Mouse (Mus musculus) forebrain, embryonic 10.5 days (tissue): ENCODE measurements around the gene Fbxw2. TPM values are rescaled to one million over a fixed set of nuclear protein-coding genes. Genes with fewer than 3 reads are reported as not detected.
"Not testable (repeated sequence)": the region's sequence is repeated elsewhere in the genome, so short reads cannot be mapped to it uniquely, and the experiment has no call there.

Experiments
- DNase-seq: peaks from one replicate; pipeline ENCODE4 v3.0.0-alpha.2; 2017; ENCODE audit warnings: low spot score; ENCODE audit errors: extremely low spot score
- H3K27ac ChIP-seq: fragments of 300-500 bp; sonication (generic); 2 replicates; pipeline ENCODE4 v1.5.1; 2016; ENCODE audit warnings: mild to moderate bottlenecking
- H3K27me3 ChIP-seq: fragments of 300-500 bp; sonication (generic); 2 replicates; pipeline ENCODE4 v1.6.1; 2016; ENCODE audit warnings: mild to moderate bottlenecking; ENCODE audit not compliant: poor library complexity, severe bottlenecking
- H3K36me3 ChIP-seq: fragments of 300-500 bp; sonication (generic); replicated peaks from 2 replicates; pipeline ENCODE4 v1.6.1; 2016; ENCODE audit warnings: mild to moderate bottlenecking, moderate library complexity
- H3K4me1 ChIP-seq: fragments of 300-500 bp; sonication (generic); 2 replicates; pipeline ENCODE4 v1.6.1; 2016
- H3K4me3 ChIP-seq: fragments of 300-500 bp; sonication (generic); 2 replicates; pipeline ENCODE4 v1.5.1; 2016; ENCODE audit warnings: mild to moderate bottlenecking, moderate library complexity
- H3K9me3 ChIP-seq: fragments of 300-500 bp; sonication (generic); 2 replicates; pipeline ENCODE4 v1.6.1; 2016; ENCODE audit warnings: mild to moderate bottlenecking, moderate library complexity
- WGBS: fragments of 180-500 bp; shearing (Covaris S2); methylation state at CpG from one replicate; pipeline ENCODE4 v1.1.7; 2016; 5-methylcytosine and 5-hydroxymethylcytosine counted together
- polyA plus RNA-seq: library from polyadenylated mRNA; unstranded; fragments of >200 nt; fragmentation: Nextera tagmentation; extraction: Ambion mirVana; gene quantifications from 2 replicates; pipeline ENCODE4 v1.2.1, GENCODE M21; 2016

The Fbxw2 gene
- polyA plus RNA-seq, result 78.7 and 80.9 TPM in 2 replicates

DNA sequence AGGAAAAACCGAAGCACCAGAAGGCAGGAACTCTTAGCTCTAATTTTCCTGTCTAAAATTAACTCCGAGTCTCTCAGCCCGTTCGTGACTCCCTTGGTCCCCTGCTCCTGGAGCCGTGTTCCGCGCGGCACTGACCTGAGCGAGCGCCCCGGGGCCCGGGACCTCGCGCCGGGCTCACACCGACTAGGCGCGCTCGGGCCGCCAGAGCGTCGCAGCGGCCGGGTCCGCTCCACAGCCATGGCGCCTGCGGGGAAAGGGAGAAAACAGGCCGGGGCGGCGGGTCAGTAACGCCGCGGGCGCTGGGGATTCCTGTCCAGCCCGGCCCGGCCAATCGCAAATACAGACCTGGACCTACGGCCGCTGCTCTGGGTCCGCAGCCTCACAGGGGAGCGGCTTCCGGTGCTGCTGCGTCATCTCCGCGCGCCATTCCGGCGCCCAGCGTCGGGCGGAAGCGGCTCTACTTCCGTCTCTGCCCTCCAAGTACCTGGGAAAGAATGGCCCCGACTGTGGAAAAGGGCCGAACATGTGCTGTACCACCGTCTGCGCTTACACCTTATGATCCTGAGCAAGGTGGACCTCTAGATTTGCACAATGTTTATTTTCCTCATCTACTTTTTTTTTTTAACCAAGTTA lies at the start of gene Fbxw2:
TSS of gene Fbxw2 (minus strand) at position 485 of the 633 bp plus-strand sequence.
- peak; percentile 92 for DNase-seq
- peaks cover 16% of the 10 kb centered on the region for H3K36me3 ChIP-seq
- H3K27me3 ChIP-seq, result no peaks in the 10 kb centered on the region
- H3K9me3 ChIP-seq, result peaks cover 15% of the 10 kb centered on the region; the same call in 1 of the 2 replicates
- H3K27ac ChIP-seq, result peak within 1 kb of the TSS; percentile 90
- H3K4me3 ChIP-seq, result peak within 1 kb of the TSS; percentile 90
- whole genome bisulfite sequencing, result under 1% methylated on average over 57 of the region's 57 CpGs
- peaks cover 22% of the 10 kb centered on the region for H3K4me1 ChIP-seq

DNA sequence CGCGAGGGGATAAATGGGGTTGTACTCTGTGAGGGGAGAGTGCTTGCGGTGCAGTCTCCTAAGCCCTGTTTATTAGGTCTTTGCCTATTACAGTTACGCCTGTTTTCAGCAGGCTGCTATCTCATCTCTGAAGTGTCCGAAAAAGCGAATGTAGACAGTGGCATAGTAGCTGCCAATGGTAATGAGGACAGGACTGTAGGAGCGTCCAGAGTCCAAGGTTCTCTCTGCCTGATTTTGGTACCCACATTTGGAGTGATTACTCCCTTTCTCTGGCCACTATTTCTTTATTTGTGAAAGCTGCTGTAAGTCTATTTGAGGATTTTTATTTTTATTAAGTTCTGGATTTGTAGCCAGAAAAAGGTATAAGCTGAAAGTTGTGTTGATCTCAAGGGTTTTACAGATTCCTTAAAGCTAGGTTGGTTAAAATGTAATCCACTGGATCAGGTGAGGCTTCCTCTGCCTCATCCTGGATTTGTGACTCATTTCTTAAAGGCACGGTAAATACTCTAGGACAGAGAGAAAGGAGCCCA lies 48.8 kb upstream of the Fbxw2 start, which contains the start of gene Psmd5:
TSS of gene Psmd5 (minus strand) at position 153 of the 530 bp plus-strand sequence.
- 12% methylated on average over 8 of the region's 8 CpGs for WGBS
- Histone ChIP-seq H3K27me3 (peaks cover 66% of the 10 kb centered on the region), H3K4me1 (peaks cover 32% of the 10 kb centered on the region), H3K9me3 (no peaks in the 10 kb centered on the region), H3K27ac (no peak within 1 kb of the TSS), H3K36me3 (no peaks in the 10 kb centered on the region), H3K4me3 (peak within 1 kb of the TSS; percentile 40)
- no peak for DNase-seq

DNA sequence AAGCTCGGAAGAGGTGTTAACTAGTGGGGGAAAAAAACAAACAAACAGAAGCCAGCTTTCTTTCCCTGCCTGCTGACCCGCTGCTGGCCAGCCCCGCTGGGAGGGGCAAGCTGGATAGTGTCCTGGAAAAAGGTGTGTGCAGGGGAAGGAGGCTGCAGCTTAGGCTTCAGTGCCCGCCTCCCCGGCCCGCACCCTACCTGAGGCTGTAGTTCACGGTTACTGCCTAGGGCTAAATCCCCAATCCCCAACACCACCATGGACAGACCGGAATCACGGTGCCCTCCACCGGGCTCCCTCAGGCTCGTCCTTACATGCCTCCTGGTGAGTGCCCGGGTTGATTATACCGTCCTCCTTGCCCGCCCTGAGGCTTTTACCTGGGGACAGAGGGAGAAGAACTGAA lies 48.2 kb upstream of the Fbxw2 start, which contains the start of gene Cutal:
TSS of gene Cutal (plus strand) at position 126 of the 400 bp plus-strand sequence.
- no peak within 1 kb of the TSS for H3K27ac ChIP-seq
- H3K4me1 ChIP-seq, result peaks cover 32% of the 10 kb centered on the region
- DNase-seq, result peak; percentile 20
- H3K27me3 ChIP-seq, result peaks cover 63% of the 10 kb centered on the region
- peak within 1 kb of the TSS; percentile 40 for H3K4me3 ChIP-seq
- WGBS, result 3% methylated on average over 14 of the region's 14 CpGs
- H3K36me3 ChIP-seq, result no peaks in the 10 kb centered on the region
- no peaks in the 10 kb centered on the region for H3K9me3 ChIP-seq

DNA sequence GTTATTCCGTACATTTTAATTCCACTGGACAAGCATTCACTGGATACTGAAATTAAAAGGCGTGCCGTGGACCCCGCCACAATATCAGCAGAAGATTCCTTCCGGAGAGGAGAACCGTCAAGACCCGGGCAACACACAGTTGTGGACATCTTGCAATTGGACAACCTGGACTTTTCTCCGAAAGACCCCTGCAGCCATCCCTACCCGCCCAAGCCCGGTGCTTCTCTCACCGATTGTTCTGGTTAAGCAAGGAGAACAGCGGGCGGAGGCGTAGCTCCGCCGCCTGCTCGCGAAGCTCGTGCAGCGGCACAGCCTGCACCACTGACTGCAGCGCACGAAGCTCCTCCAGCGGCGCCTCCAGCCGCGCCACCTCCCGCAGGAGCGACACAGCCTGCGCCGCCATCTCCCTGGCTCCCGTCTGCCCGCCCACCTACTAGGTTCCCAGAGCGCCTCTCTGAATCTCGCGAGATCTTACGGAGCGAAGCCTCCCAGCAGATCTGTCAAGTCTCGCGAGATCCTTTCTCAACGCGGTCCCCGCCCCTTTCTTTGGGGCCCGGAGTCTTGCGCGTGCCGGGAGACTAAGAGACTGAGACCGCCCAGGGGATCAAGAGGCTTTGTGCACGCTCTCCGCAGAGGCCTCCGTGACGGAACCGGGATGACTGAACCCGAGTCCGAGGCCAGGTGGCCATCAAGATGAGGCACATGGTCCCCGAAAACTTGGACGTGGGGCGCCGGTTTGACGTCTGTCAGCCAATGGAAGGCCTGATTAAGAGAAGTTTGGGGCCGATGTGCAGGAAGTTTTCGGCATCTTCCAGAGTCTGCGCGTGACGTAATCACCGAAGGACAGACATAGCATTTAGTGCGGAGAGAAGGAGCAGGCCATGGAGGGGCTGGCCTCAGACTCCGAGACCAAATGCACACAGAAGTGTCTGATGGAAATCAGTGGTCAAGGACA lies 44.7 kb upstream of the Fbxw2 start:
- under 1% methylated on average over 67 of the region's 67 CpGs for WGBS
- H3K27me3 ChIP-seq, result peaks cover 32% of the 10 kb centered on the region
- peak overlapping the region; percentile 97 for H3K27ac ChIP-seq
- H3K4me1 ChIP-seq, result peaks cover 30% of the 10 kb centered on the region
- peak; percentile 98 for DNase-seq
- H3K9me3 ChIP-seq, result no peaks in the 10 kb centered on the region
- H3K36me3 ChIP-seq, result peaks cover 16% of the 10 kb centered on the region
- peak overlapping the region; percentile 93 for H3K4me3 ChIP-seq

DNA sequence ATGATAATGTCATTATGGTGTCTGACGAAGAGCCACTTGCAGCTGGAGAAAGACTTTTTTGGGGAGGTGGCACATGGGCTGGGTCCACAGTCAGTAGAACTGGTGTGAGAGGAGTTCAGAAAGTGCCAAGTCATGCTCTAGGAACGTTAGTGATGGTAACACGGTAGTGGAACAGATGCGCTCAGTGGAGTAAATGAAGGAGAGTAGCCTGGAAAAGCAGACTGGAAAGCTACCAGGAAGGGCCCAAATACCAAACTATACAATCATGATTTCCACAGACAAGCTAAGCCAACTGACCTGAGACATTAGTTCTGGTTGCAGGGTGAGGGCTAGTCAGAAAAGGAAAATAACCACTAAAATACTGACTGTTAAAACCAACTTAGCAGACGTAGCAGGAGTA lies 43.6 kb upstream of the Fbxw2 start:
- H3K36me3 ChIP-seq, result peaks cover 28% of the 10 kb centered on the region
- H3K27me3 ChIP-seq, result peaks cover 25% of the 10 kb centered on the region
- H3K4me3 ChIP-seq, result peak overlapping the region; percentile 93
- 63% methylated on average over 5 of the region's 5 CpGs for WGBS
- no peaks in the 10 kb centered on the region for H3K9me3 ChIP-seq
- H3K27ac ChIP-seq, result peak overlapping the region; percentile 68; the same call in 1 of the 2 replicates
- DNase-seq, result no peak
- peaks cover 29% of the 10 kb centered on the region for H3K4me1 ChIP-seq

DNA sequence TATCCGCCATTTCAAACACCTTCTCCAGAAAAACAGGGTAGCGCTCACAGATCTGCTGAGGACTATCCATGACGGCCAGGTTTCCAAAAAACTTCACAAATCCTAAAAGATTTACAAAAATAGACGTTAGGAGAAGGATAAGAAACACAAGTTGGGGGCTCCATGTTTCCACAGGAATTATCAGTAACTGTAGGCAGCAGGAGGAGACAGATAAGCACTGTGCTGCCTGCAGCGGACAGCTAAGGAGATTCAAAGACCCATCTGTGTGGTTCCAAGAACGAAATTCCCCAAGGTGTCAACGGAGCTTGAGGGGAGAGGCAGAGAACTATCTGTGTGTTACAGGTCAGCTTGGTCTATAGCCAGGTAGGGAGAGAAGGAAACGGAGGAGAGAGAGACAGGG lies 31.6 kb upstream of the Fbxw2 start:
- H3K4me1 ChIP-seq, result no peaks in the 10 kb centered on the region
- WGBS, result 91% methylated on average over 8 of the region's 8 CpGs
- H3K27ac ChIP-seq, result no peak overlapping the region
- H3K27me3 ChIP-seq, result no peaks in the 10 kb centered on the region
- DNase-seq, result no peak
- H3K36me3 ChIP-seq, result peaks cover 96% of the 10 kb centered on the region
- H3K9me3 ChIP-seq, result no peaks in the 10 kb centered on the region
- H3K4me3 ChIP-seq, result no peak overlapping the region

DNA sequence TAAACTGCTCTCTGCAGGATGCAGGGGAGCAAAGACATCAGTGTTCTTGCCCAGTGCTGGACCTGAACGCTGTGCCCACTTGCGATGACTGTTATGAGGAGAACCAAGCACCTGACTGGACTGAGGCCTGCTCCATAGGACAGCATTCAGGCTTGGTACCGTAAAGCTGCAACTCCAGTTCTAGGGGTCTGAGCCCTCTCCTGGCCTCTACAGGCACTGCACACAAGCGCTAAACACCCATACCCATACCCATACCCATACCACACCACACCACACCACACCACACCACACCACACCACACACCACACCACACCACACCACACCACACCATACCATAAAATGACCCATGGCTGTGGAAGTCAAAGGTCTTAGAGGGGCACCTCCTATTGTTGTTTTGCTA lies 29.2 kb upstream of the Fbxw2 start:
- Histone ChIP-seq H3K36me3 (peaks cover 100% of the 10 kb centered on the region), H3K27ac (no peak overlapping the region), H3K27me3 (no peaks in the 10 kb centered on the region), H3K4me3 (no peak overlapping the region), H3K4me1 (no peaks in the 10 kb centered on the region), H3K9me3 (no peaks in the 10 kb centered on the region)
- DNase-seq, result no peak
- 95% methylated on average over 4 of the region's 4 CpGs for WGBS

DNA sequence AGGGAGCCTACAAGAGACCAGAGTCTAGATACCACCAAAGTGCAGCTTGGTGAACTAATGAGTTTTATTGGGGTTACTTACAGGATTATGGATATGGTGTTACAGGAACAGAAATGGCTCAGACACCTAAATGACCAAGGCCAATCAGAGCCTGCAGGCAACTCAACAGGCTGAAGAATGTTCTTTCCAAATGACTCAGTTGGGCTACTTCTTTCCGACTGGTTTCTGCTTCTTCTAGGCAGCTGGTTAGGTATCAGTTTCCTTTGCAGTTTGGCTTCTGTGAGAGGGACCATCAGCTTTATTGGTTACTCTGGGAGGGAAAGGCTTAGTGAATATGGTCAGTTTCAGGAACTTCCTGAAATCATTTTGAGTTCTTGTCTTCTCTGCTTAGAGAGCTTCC lies 21.6 kb upstream of the Fbxw2 start:
- DNase-seq, result no peak
- Histone ChIP-seq H3K4me1 (no peaks in the 10 kb centered on the region), H3K27ac (no peak overlapping the region), H3K36me3 (peaks cover 51% of the 10 kb centered on the region), H3K27me3 (no peaks in the 10 kb centered on the region), H3K9me3 (no peaks in the 10 kb centered on the region), H3K4me3 (no peak overlapping the region)
- WGBS, result 86% methylated on average over 1 of the region's 1 CpGs

DNA sequence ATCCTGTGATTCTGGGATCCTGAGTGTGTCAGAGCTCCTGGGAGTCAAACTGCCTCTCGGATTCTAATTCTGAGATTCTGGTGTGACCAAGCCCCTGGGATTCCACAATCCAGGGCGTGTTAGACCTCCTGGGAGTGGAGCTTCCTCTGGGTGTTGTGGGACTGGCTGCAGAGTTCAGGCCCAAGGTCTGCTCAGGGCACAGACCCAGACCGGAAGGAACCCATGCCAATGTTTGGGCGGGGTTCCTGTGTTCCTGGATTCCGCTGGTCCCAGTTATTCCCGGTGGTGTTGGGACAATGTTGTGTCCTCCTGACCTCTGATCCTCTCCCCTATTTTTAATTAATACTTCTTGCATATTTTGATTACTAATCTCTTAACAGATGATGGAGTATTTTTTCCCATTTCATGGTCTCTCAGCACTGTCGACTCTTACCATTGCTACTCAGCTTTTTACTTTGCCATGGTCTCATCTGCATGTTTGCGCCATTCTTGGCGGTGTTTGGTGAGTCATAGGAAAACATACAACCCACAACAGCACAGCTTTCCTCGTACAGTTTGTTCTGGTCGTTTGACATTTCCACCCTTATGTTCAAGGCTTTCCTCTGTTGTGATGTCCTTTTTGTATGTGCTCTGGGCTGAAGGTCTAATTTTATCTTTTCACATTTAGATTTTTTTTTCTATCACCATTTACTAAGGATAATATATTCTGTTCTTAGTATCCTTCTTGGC lies 17.3 kb upstream of the Fbxw2 start:
- 87% methylated on average over 11 of the region's 11 CpGs for WGBS
- Histone ChIP-seq H3K4me3 (no peak overlapping the region), H3K4me1 (no peaks in the 10 kb centered on the region), H3K36me3 (peaks cover 10% of the 10 kb centered on the region; the same call in 1 of the 2 replicates), H3K27ac (no peak overlapping the region), H3K27me3 (no peaks in the 10 kb centered on the region), H3K9me3 (no peaks in the 10 kb centered on the region)
- no peak for DNase-seq

DNA sequence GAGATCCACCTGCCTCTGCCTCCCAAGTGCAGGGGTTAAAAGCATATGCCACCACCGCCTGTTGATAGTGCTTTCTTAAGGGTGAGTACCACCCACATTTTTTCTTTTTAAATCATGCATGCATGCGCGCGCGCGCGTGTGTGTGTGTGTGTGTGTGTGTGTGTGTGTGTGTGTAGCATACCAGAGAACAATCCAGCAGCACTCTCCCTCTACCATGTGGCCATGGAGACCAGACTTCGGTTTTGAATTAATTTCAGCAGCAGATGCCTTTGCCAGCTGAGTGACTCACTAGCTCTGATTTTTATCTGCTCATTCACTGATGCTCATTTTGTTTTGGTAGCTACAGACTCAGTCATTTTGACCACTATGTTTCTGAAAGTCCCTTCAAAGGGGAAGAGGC lies 15.6 kb upstream of the Fbxw2 start:
- Histone ChIP-seq H3K36me3 (no peaks in the 10 kb centered on the region), H3K4me3 (no peak overlapping the region), H3K27me3 (no peaks in the 10 kb centered on the region), H3K4me1 (no peaks in the 10 kb centered on the region), H3K9me3 (no peaks in the 10 kb centered on the region), H3K27ac (no peak overlapping the region)
- no peak for DNase-seq
- WGBS, result 91% methylated on average over 8 of the region's 8 CpGs

DNA sequence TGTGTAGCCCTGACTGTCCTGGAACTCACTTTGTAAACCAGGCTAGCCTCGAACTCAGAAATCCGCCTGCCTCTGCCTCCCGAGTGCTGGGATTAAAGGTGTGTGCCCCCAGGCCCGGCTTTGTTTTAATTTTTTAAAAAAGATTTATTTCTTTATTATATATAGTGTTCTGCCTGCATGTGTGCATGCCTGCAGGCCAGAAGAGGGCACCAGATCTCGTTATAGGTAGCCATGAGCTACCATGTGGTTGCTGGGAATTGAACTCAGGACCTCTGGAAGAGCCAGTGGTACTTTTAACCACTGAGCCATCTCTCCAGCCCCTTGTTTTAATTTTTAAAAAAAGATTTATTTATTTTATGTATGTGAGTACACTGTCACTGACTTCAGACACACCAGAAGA lies 14.0 kb upstream of the Fbxw2 start:
- not testable (repeated sequence) for H3K27me3 ChIP-seq, DNase-seq, H3K4me3 ChIP-seq, H3K36me3 ChIP-seq, H3K27ac ChIP-seq, H3K4me1 ChIP-seq, H3K9me3 ChIP-seq
- WGBS, result 83% methylated on average over 5 of the region's 5 CpGs

DNA sequence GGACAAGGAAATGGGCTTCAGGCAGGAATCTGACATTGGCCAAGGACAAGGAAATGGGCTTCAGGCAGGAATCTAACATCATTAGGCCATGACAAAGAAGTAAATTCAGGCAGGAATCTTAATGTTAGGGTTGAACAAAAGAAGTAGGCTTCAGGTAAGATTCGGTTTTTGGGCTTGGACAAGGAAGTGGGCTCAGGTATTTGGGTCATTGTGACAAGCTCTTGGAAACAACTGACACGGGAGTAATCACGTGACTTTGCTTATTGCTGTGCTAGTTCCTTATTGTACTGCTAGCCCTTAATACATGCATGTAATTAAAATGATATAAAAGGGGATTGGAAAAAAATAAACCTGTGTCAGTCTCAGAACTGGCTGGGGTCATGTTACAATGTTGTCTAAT lies 9.6 kb upstream of the Fbxw2 start:
- no peak overlapping the region for H3K4me3 ChIP-seq
- H3K36me3 ChIP-seq, result no peaks in the 10 kb centered on the region
- WGBS, result 82% methylated on average over 3 of the region's 3 CpGs
- H3K9me3 ChIP-seq, result no peaks in the 10 kb centered on the region
- DNase-seq, result no peak
- no peaks in the 10 kb centered on the region for H3K27me3 ChIP-seq
- H3K4me1 ChIP-seq, result no peaks in the 10 kb centered on the region
- no peak overlapping the region for H3K27ac ChIP-seq
